Mouse (Mus musculus) hindbrain, embryonic 10.5 days (tissue): ENCODE measurements around the gene Serpina3c. TPM values are rescaled to one million over a fixed set of nuclear protein-coding genes. Genes with fewer than 3 reads are reported as not detected.
"Not testable (repeated sequence)": the region's sequence is repeated elsewhere in the genome, so short reads cannot be mapped to it uniquely, and the experiment has no call there.

Source experiments
- DNase-seq: peaks from one replicate; pipeline ENCODE4 v3.0.0-alpha.2; 2017; ENCODE audit warnings: low spot score
- H3K27ac ChIP-seq: fragments of 300-500 bp; sonication (generic); 2 replicates; pipeline ENCODE4 v1.5.1; 2016; ENCODE audit warnings: mild to moderate bottlenecking, moderate library complexity
- H3K27me3 ChIP-seq: fragments of 300-500 bp; sonication (generic); 2 replicates; pipeline ENCODE4 v1.6.1; 2016; ENCODE audit warnings: mild to moderate bottlenecking; ENCODE audit not compliant: poor library complexity, insufficient read depth, severe bottlenecking
- H3K36me3 ChIP-seq: fragments of 300-500 bp; sonication (generic); 2 replicates; pipeline ENCODE4 v1.6.1; 2016; ENCODE audit warnings: mild to moderate bottlenecking, moderate library complexity
- H3K4me1 ChIP-seq: fragments of 300-500 bp; sonication (generic); replicated peaks from 2 replicates; pipeline ENCODE4 v1.6.1; 2016; ENCODE audit warnings: mild to moderate bottlenecking
- H3K4me3 ChIP-seq: fragments of 300-500 bp; sonication (generic); 2 replicates; pipeline ENCODE4 v1.5.1; 2016; ENCODE audit warnings: mild to moderate bottlenecking, moderate library complexity
- H3K9me3 ChIP-seq: fragments of 300-500 bp; sonication (generic); 2 replicates; pipeline ENCODE4 v1.6.1; 2016; ENCODE audit warnings: mild to moderate bottlenecking, moderate library complexity
- WGBS: fragments of 180-500 bp; shearing (Covaris S2); methylation state at CpG from one replicate; pipeline ENCODE4 v1.1.7; 2016; 5-methylcytosine and 5-hydroxymethylcytosine counted together
- polyA plus RNA-seq: library from polyadenylated mRNA; unstranded; fragments of >200 nt; fragmentation: Nextera tagmentation; extraction: Ambion mirVana; gene quantifications from 2 replicates; pipeline ENCODE4 v1.2.1, GENCODE M21; 2016

Serpina3c gene
- polyA plus RNA-seq, 1 experiment from 2014 or later: not detected

DNA sequence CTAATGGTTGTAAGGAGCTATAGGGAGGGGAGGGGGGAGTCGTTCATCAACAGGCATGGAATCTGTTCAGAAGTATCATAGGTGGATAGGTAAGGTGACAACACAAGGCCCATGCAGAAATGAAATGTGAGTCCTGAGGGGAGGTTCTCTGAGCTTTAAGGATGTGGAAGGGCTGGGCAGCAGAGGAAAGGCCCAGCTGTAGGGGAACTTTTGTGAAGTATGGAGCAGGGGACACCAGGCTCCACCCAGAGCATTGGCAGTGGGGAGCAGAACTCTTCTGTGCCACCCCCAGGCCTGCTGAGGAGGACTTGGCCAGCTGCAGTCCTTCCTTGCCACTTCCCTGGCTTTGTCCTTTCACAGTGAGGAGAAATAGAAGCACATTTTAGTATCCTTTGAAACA is 12.2 kb downstream of the Serpina3c start:
- H3K4me3 ChIP-seq: no peak overlapping the region
- no peak overlapping the region for H3K27ac ChIP-seq
- H3K36me3 ChIP-seq: no peaks in the 10 kb centered on the region
- no peaks in the 10 kb centered on the region for H3K4me1 ChIP-seq
- H3K9me3 ChIP-seq: no peaks in the 10 kb centered on the region
- no peaks in the 10 kb centered on the region for H3K27me3 ChIP-seq
- DNase-seq: no peak
- 75% methylated on average over 1 of the region's 1 CpGs for WGBS

DNA sequence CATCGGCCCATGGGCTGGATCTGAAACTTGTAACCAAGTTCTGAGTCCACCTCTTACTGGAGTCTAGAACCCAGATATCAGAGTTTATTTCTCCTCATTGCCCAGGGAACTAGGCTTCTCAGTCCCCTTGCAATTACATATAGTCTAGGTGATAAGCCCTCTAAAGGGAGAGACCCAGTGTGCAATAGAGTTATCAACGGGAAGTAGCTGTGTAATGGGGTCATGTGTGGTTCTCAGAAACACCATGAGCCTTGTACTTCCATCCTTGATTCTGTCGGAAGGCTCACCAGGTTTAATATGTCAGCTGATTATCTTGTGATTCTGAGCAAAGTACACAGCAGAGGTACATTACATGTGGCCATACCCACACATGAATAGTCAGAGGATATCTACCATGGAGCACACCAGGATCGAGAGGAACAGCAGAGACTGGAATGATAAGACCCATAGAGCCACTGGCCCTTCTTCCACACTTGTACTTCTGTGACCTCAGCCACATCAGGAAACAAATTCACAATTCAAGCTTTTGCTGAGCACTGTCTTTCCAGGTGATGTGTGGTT is 13.0 kb downstream of the Serpina3c start:
- H3K27ac ChIP-seq: no peak overlapping the region
- WGBS: 91% methylated on average over 4 of the region's 4 CpGs
- no peaks in the 10 kb centered on the region for H3K4me1 ChIP-seq
- no peaks in the 10 kb centered on the region for H3K27me3 ChIP-seq
- no peaks in the 10 kb centered on the region for H3K9me3 ChIP-seq
- H3K36me3 ChIP-seq: no peaks in the 10 kb centered on the region
- DNase-seq: no peak
- no peak overlapping the region for H3K4me3 ChIP-seq

DNA sequence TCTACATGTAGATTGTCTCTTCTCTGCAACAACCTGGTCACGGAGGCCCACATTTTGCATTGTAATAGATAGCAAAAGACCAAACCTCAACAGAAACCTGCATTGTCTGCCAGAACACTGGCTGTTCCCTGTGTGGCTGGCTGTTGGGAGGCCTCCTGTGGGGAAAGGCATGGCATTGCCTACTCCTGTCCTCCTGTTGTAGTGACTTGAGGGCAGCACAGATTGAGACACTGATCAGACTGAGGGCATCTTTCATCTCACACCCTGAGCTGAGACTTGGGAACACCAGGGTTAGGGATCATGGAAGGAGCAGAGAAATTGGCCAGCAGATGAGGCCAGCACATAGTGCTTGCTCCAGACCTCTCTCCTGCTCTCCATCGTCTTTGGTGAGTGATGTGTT is 15.5 kb downstream of the Serpina3c start:
- DNase-seq: no peak

DNA sequence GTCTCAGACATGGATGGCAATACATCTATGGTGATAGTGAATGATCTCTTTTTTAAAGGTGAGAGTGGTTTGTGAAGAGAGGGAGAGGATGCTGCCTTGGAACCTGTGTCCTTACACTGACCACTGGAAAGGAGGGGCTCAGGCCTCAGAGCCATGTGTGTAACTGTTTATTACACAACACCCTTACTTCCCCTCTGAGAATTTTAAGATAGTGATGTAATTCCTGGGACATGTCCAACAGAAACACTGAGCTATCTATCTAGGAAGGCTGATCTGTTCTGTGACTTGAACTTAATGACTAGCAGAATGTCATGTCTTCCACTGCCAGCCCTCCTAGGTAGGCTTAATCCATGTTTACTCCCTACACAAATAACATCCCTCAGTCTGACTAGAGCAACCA is 22.6 kb downstream of the Serpina3c start:
- no peak overlapping the region for H3K27ac ChIP-seq
- H3K9me3 ChIP-seq: no peaks in the 10 kb centered on the region
- no peaks in the 10 kb centered on the region for H3K36me3 ChIP-seq
- no peak for DNase-seq
- no peaks in the 10 kb centered on the region for H3K27me3 ChIP-seq
- no peaks in the 10 kb centered on the region; the same call in 1 of the 2 replicates for H3K4me1 ChIP-seq
- H3K4me3 ChIP-seq: no peak overlapping the region

More for the DNA sequence above, 15.5 kb downstream of the Serpina3c start:
- no peak overlapping the region for H3K27ac ChIP-seq
- H3K27me3 ChIP-seq: no peaks in the 10 kb centered on the region
- WGBS: 81% methylated on average over 2 of the region's 2 CpGs
- no peaks in the 10 kb centered on the region for H3K36me3 ChIP-seq
- no peaks in the 10 kb centered on the region for H3K9me3 ChIP-seq
- H3K4me1 ChIP-seq: no peaks in the 10 kb centered on the region
- no peak overlapping the region for H3K4me3 ChIP-seq

DNA sequence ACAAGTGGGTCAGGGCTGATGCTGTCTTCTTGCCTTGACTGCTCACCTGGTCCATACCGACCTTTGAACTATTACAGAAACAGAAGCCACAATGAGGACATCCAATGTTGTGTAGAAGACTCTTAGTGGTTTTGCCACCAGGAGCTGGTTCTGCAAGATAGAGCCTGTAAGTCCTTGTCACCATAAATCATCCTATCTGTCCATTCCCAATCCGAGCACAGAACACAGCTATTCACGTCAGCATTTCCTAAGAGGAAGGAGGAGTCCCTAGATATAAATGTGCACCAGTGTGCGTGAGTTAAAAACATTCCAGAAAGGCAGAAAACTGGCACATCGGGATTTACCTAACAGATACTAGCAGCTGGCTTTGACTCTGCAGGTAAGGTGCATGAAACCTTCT is 26.0 kb downstream of the Serpina3c start, which contains the start of gene Serpina3b:
TSS of gene Serpina3b (plus strand) at position 301 of the 400 bp plus-strand sequence.
- 90% methylated on average over 5 of the region's 5 CpGs for WGBS
- H3K36me3 ChIP-seq: no peaks in the 10 kb centered on the region

GRCm38 (mm10) chr12:104125021-104125560 is 28.6 kb downstream of the Serpina3c start:
- H3K4me1 ChIP-seq: no peaks in the 10 kb centered on the region; the same call in 1 of the 2 replicates
- no peak overlapping the region for H3K27ac ChIP-seq
- H3K36me3 ChIP-seq: no peaks in the 10 kb centered on the region
- H3K27me3 ChIP-seq: no peaks in the 10 kb centered on the region
- 91% methylated on average over 5 of the region's 5 CpGs for WGBS
- no peak overlapping the region for H3K4me3 ChIP-seq
- no peaks in the 10 kb centered on the region for H3K9me3 ChIP-seq
- no peak for DNase-seq

More for the DNA sequence above, 26.0 kb downstream of the Serpina3c start, which contains the start of gene Serpina3b:
- Histone ChIP-seq H3K4me3 (no peak within 1 kb of the TSS), H3K27me3 (no peaks in the 10 kb centered on the region), H3K27ac (no peak within 1 kb of the TSS), H3K9me3 (no peaks in the 10 kb centered on the region), H3K4me1 (no peaks in the 10 kb centered on the region; the same call in 1 of the 2 replicates)
- DNase-seq: no peak

GRCm38 (mm10) chr12:104123996-104124395 is 29.7 kb downstream of the Serpina3c start:
- WGBS: 89% methylated on average over 2 of the region's 2 CpGs
- no peak overlapping the region for H3K4me3 ChIP-seq
- no peaks in the 10 kb centered on the region for H3K27me3 ChIP-seq
- H3K9me3 ChIP-seq: no peaks in the 10 kb centered on the region
- no peaks in the 10 kb centered on the region for H3K36me3 ChIP-seq
- DNase-seq: no peak
- no peak overlapping the region for H3K27ac ChIP-seq
- H3K4me1 ChIP-seq: no peaks in the 10 kb centered on the region; the same call in 1 of the 2 replicates

DNA sequence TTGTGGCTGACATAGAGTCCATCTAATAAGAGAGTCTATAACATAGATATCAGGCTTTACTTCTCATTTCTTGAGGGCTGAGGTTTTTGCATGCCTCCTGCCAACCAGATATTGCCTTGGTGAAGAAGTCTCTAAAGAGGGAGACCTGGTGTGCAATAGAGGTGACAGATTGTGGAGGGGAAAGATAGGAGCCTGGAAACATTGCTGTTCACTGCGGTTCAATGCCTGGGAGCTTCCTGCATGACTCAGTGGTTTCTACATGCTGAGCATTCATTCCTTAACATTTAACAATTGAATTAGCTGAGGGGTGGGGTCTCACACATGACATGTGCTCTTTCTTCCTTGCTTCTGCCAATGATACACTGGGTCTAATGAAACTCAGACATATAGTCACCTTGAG is 30.6 kb downstream of the Serpina3c start:
- 84% methylated on average over 1 of the region's 1 CpGs for WGBS

DNA sequence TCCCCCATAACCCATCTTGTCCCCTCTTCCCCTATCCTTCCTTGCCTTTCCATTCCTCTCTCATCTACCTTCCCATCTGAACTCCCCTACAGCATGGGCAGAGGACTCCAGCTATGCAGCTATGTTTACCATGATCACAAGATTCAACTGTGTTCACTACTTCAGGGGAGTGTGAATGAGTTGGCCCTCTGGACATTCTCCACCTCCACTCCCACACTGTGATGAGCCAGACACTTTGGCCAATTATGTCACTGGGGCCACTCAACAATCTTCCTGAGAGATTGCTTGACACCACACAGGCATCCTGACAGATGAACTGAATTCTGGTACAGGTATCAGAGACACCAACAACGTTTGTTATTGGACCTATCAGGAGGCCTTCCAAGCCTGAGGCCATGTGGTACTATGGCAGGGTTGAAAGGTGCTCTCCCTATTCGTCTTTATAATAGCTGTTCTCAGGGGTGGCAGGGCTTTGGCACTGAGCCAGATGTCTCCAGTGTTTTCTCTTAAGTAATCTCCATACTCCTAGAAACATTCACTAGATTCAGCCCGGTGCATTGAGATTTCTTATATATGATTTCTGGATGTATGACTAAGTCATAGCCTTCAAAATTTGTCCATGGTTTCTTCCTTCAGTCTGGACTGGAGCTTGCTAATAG is 38.6 kb downstream of the Serpina3c start:
- DNase-seq: no peak
- H3K9me3 ChIP-seq: no peaks in the 10 kb centered on the region
- WGBS: 75% methylated on average over 3 of the region's 3 CpGs
- H3K27me3 ChIP-seq: no peaks in the 10 kb centered on the region
- no peaks in the 10 kb centered on the region for H3K36me3 ChIP-seq
- H3K4me3 ChIP-seq: no peak overlapping the region
- no peaks in the 10 kb centered on the region for H3K4me1 ChIP-seq
- H3K27ac ChIP-seq: no peak overlapping the region

More for the DNA sequence above, 30.6 kb downstream of the Serpina3c start:
- no peaks in the 10 kb centered on the region for H3K27me3 ChIP-seq
- H3K27ac ChIP-seq: no peak overlapping the region
- H3K9me3 ChIP-seq: no peaks in the 10 kb centered on the region
- H3K4me1 ChIP-seq: no peaks in the 10 kb centered on the region; the same call in 1 of the 2 replicates
- no peak overlapping the region for H3K4me3 ChIP-seq
- no peak for DNase-seq
- H3K36me3 ChIP-seq: no peaks in the 10 kb centered on the region

DNA sequence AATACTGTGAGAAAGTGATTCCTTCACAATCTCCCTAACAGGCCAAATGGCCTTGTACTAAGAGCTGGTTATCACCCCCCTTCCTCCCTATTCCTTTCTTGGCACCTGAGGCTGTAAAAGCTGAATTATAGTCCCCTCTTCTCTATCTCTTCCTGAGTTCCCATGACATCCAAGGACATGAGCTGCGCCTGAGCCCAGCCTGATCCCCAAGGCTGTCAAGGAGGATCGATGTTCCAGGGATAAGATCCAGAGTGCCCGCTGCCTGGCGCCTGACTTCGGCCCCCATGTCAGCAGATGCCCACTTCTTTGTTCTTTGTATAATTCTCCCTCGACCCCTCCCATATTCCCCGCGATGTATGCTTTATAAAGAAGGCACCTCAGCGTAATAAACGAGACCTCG is 41.3 kb downstream of the Serpina3c start, which contains the start of gene Serpina3a:
TSS of gene Serpina3a (plus strand) at position 392 of the 400 bp plus-strand sequence.
- not testable (repeated sequence) for DNase-seq, H3K27ac ChIP-seq, H3K4me1 ChIP-seq, H3K9me3 ChIP-seq, H3K27me3 ChIP-seq, H3K36me3 ChIP-seq, H3K4me3 ChIP-seq
- 88% methylated on average over 11 of the region's 11 CpGs for WGBS

DNA sequence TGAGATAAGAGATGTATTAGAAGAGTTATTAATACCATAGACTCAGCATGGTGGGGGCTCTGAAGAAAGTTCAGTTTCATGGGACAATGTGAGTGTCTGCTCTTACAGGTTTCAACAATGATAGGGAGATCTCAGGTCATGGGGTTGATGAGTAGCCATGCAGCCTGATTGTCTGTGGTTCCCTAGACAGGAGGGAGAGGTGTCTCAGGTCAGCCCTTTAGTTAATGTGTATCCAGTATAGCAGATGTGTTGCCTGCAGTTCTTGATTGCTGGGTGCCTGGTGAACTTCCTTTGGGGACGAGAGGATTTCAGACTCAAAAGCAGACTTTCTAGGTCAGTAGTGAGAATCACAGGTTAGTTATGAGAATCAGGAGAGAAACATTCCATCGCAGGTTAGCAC is 45.2 kb downstream of the Serpina3c start:
- Histone ChIP-seq H3K27me3 (no peaks in the 10 kb centered on the region), H3K9me3 (no peaks in the 10 kb centered on the region), H3K4me1 (no peaks in the 10 kb centered on the region), H3K4me3 (no peak overlapping the region), H3K27ac (no peak overlapping the region), H3K36me3 (no peaks in the 10 kb centered on the region)
- WGBS: 87% methylated on average over 2 of the region's 2 CpGs
- no peak for DNase-seq

DNA sequence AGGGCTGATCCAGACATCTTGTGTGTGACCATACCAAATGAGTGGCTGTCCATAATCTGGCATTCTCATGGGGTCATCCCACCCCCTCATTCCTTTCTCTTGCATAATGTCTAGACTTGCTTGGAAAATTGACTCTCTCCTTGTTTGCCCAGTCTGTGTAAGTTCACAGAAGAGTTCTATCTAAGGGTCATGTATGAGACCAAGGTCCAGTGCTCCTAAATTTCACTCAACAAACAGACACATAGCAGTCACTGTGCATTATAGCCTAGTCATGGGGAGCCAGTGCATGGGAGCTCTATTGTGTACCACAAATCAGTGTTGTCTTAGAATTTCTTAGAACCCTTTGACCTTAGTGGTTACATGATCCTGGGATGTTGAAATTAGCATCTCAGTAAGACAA is 46.8 kb downstream of the Serpina3c start:
- no peaks in the 10 kb centered on the region for H3K9me3 ChIP-seq
- no peak overlapping the region for H3K27ac ChIP-seq
- H3K36me3 ChIP-seq: no peaks in the 10 kb centered on the region
- no peaks in the 10 kb centered on the region for H3K4me1 ChIP-seq
- no peak for DNase-seq
- H3K4me3 ChIP-seq: no peak overlapping the region
- H3K27me3 ChIP-seq: no peaks in the 10 kb centered on the region

GRCm38 (mm10) chr12:104105847-104106246 is 47.8 kb downstream of the Serpina3c start:
- no peak overlapping the region for H3K4me3 ChIP-seq
- H3K4me1 ChIP-seq: no peaks in the 10 kb centered on the region
- no peaks in the 10 kb centered on the region for H3K36me3 ChIP-seq
- H3K27ac ChIP-seq: no peak overlapping the region
- no peak for DNase-seq
- H3K9me3 ChIP-seq: no peaks in the 10 kb centered on the region
- H3K27me3 ChIP-seq: no peaks in the 10 kb centered on the region
